Mouse (Mus musculus): ENCODE data around the gene Ctnna3. TPM values are rescaled to one million over a fixed set of nuclear protein-coding genes. Genes with fewer than 3 reads are reported as not detected.

Ctnna3 gene
- total RNA-seq (2023), result under 1 TPM in 1 of 2 experiments, not detected in 1; 0.11 TPM

GRCm38 (mm10) chr10:63429785-63430305 lies at the start of gene Ctnna3:
Gene Ctnna3 (plus strand): TSS chr10:63430098.

DNA sequence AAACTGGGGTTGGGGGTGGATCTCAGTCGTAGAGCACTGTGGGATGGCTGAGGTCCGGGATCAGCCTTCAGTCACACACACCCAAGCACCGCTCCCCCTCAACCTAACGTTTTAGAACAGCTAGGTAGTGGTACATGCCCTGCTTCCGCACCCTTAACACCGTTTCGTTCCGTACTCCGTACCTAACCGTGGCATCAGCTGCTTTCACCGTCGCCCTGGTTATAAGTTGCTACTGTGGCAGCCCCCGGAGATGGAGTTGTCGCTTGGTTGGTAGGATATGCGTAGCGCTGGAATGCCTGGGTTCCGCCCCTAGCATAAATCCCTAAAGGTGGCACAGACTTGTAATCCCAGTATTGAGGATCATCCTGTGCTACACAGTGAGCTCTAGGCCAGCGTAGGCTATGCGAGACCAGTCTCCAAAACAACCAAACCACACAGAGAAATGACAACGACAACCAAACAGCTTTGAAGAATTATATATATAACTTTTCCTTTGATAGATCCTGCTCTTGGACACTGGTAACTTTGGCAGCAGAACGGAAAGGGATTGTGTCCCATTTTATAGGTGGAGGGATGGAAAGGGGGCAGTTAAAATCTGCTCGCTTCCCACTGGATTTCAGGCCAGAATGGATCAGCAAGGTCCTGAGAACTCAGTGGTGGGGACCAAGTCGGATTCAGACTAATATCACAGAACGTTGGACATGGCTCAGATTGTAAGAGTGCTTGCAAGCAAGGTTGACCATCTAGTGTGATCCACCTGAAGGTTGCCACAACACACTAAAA lies 48.2 kb upstream of the Ctnna3 start, which contains the start of gene Sirt1:
TSS of gene Sirt1 (minus strand) at position 207 of the 783 bp plus-strand sequence.

GRCm38 (mm10) chr10:63382372-63383279 lies 47.3 kb upstream of the Ctnna3 start, which contains the start of gene Dnajc12:
Gene Dnajc12 (plus strand): TSS chr10:63382443.

DNA sequence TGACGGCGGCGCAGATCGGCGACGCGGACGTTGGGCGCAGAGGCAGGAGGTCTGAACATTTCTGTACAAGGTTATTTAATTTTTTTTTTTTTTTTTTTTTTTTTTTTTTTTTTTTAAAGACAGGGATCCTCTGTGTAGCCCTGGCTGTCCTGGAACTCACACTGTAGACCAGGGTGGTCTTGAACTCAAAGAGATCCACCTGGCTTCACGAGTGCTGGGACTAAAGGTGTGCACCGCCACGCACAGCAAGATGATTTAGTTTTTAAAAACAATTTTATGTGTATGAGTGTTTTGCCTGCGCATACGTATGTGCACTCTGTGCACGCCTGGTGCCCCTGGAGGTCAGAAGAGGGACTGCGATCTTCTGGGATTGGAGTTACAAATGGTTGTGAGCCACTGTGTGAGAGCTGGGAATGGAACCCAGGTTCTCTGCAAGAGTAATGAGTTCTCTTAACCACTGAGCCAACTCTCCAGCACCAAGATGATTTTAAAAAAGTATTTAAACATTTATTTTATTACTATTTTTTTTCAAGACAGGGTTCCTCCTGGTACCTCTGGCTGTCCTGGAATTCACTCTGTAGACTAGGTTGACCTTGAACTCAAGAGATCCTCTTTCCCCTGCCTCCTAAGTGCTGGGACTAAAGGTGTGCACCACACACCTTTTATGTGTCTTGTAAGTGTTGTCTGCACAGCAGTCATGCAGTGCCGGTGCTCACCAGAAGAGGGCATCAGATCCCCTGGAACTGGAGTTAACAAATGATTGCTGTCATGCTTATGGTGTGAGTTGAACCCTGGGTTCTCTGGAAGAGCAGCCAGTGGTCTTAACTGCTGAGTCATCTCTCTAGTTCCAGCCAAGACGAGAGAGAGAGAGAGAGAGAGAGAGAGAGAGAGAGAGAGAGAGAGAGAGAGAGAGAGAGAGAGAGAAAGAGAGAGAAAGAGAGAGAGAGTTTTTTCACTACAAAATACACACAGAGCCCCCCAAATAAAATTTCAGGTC lies 7.9 kb upstream of the Ctnna3 start, which contains the start of gene Gm7075:
TSS of gene Gm7075 (minus strand) at position 51 of the 997 bp plus-strand sequence.

DNA sequence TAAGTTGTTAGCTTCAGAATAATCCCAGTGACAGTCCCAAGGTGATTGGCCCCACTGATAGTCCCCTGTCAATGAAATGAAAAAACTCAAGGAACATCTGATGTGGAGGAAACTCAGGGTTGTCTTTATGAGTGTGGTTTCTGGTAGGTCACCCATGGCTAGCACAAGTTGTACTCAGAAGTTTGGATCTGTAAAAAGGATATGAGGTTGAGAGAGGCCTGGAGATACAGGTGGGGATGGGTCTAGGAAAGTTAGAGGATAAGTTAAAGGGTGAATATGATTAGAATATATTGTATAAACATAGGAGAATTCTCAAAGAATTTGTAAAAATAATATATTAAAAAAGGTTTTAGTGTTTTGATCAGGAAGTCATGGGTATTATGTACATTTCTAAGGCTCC lies 497.4 kb downstream of the Ctnna3 start, which contains the start of gene Gm10118:
TSS of gene Gm10118 (minus strand) at position 101 of the 400 bp plus-strand sequence.

GRCm38 (mm10) chr10:64089680-64090460 lies 660.0 kb downstream of the Ctnna3 start, which contains the start of gene Lrrtm3:
Gene Lrrtm3 (minus strand): TSS chr10:64090277.

Other genes with a start within 250 kb of the Ctnna3 start
- under 1 TPM; 0.07 to 0.15 TPM for gene Mypn, start 226.1 kb upstream of the Ctnna3 start, total RNA-seq (2023)
- gene Herc4, start 186.3 kb upstream of the Ctnna3 start, total RNA-seq (2023), result 100 to 1,000 TPM; 147 to 208 TPM
- gene Sirt1, start 48.4 kb upstream of the Ctnna3 start, total RNA-seq (2023), result 10 to 100 TPM; 18.4 to 25.7 TPM
- gene Dnajc12, start 47.7 kb upstream of the Ctnna3 start, total RNA-seq (2023), result 1 to 10 TPM; 5.6 to 6.6 TPM
- not detected for gene Gm7075, start 8.3 kb upstream of the Ctnna3 start, total RNA-seq (2023)